Mouse (Mus musculus) lung, adult 2 months (tissue): ENCODE measurements at regions not wholly inside any gene's neighbourhood (a gene's known extent, or its start where the extent isn't known, plus 50 kb on each side); places are given as distances from the start of the nearest gene placed in this dataset.
A peak's percentile ranks its signal among the peaks of the same experiment; 100 is the strongest.

Source experiments
- DNase-seq: peaks from one replicate; pipeline ENCODE4 v3.0.0; 2022
- H3K4me1 ChIP-seq: fragments of 200-500 bp; 2 replicates; pipeline ENCODE4 v1.6.1; 2011; ENCODE audit warnings: low read length; ENCODE audit not compliant: control insufficient read depth, insufficient read depth
- H3K4me3 ChIP-seq: fragments of 200-500 bp; replicated peaks from 2 replicates; pipeline ENCODE3; 2011; ENCODE audit warnings: low read depth, mild to moderate bottlenecking, control low read depth, low read length; ENCODE audit errors: extremely low read depth
- CTCF ChIP-seq: fragments of 200-500 bp; IDR thresholded peaks from 2 replicates; pipeline ENCODE4 v1.5.1; 2011; ENCODE audit warnings: mild to moderate bottlenecking, low read length, control low read depth; ENCODE audit not compliant: insufficient read depth
- POLR2A ChIP-seq: fragments of 200-500 bp; IDR thresholded peaks from 2 replicates; pipeline ENCODE4 v1.6.1; 2011; ENCODE audit warnings: low read depth, mild to moderate bottlenecking, control low read depth, low read length, borderline replicate concordance; ENCODE audit errors: extremely low read depth
- WGBS: fragments of 180-500 bp; shearing (Covaris S2); methylation state at CpG from one replicate; pipeline ENCODE4 v1.1.7; 2018; 5-methylcytosine and 5-hydroxymethylcytosine counted together

DNA sequence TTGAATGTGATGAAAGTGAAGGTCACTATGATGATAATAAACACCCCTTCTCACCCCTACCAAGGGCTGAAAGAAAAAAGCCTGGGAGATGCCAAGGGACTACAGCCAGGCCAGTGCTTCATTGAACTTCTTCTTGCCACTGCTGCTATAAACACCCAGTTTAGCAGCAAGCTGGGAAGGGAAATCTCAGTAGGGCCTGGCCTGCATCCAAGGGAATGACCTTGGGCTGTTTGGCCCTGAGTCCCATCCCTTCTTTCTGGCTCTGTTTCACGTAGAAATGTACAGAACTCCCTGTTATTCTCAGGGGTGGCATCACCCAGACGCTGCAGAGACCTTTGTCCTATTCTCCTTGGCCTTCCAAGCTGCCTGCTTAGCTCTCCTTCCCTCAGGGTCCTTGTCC lies 450.0 kb upstream of the Tle4 start:
- Histone ChIP-seq H3K4me1 (no peaks in the 10 kb centered on the region), H3K4me3 (no peak overlapping the region)
- no peak for DNase-seq
- TF ChIP-seq CTCF = no peak
- no peak for TF ChIP-seq POLR2A
- WGBS = 55% methylated on average over 2 of the region's 2 CpGs

DNA sequence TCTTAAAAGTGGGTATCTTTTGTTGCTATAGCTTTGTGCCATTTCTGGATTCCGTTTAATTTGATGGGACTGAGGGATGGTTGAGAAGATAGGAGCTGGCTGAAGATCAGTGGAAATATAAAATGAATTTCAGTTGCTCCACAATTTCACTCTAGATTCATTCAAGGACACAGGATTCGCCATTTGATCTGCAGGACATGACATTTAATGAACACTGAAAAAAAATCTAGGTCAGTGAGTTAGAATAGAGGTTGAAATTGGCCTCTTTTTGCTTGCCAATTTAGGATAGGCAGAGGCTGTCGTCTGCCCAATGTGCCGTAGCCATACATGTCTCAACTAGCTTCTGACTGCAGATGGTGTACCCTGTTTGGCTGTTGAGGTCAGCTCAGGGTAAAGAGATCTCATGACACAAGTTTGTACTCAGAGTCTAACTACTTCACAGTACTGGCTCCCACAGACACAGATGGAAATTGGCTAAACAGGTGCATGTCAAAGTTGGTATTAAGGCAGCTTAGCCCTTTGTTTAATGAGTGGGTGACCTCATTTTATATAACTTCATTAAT lies 449.5 kb upstream of the Tle4 start:
- 87% methylated on average over 4 of the region's 4 CpGs for whole genome bisulfite sequencing
- TF ChIP-seq CTCF (no peak), POLR2A (no peak)
- no peak overlapping the region for H3K4me3 ChIP-seq
- no peak for DNase-seq
- no peaks in the 10 kb centered on the region for H3K4me1 ChIP-seq

DNA sequence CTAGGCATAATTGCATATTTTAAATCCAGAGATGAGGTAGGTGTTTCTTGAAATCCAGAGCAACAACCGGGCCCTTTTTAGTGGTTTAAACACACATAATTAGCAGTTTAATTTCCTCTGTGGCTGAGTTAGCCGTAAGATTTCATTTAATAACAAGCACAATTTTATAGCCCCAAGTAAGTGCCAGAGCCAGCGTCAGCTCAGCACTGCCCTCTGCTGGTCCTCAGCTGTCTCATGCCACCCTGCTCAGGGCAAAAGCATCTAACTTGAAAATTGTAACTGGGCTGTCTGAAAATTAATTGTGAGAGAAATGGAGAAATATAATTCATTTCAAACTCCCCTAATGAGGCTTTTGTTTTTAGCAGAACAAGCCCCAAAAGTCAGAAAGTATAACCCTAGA lies 437.7 kb upstream of the Tle4 start:
- H3K4me1 ChIP-seq = no peaks in the 10 kb centered on the region
- DNase-seq = peak; percentile 46
- TF ChIP-seq POLR2A (no peak), CTCF (peak; percentile 96)
- no peak overlapping the region for H3K4me3 ChIP-seq
- WGBS = 10% methylated on average over 3 of the region's 3 CpGs

DNA sequence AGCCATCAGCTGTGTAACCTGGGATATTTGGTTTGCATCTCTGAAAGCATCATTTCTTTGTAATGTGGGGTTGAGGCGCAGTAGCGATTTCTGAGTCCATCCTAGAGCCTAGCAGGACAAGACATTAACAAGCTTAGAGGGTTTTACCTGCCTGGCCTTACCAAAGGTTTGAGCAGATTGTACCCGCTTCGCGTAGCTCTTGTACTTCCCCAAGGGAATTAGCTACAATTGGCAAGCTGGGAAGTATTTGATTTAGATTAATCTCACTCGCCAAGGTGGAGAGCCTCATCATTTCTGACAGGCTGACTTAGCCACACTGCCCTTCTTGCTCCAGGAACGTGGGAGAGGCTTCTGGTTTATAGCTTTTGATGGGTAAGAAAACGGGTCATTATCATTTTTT lies 436.1 kb upstream of the Tle4 start:
- WGBS = 73% methylated on average over 8 of the region's 8 CpGs
- DNase-seq = no peak
- H3K4me3 ChIP-seq = no peak overlapping the region
- no peak for TF ChIP-seq CTCF
- TF ChIP-seq POLR2A = no peak
- H3K4me1 ChIP-seq = no peaks in the 10 kb centered on the region

DNA sequence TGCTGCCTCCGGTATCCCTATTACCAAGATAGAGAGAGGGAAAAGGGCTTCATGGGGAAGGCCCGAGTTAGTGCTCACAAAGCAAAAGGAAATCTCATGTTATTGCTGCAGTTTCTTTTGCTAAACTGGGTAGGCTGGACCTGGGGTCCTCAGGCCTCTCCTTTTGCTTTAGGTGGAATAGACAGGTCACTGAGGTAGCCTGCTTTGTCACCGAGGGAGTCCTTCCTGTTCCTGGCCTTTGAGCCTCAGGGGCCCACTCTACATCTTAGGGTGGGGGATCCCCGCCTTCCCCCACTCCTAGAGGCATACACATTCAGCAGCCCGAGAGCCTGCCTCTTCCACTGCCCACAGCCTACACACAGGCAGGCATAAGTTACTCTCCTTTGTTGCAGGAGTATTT lies 435.5 kb upstream of the Tle4 start:
- no peak for DNase-seq
- Histone ChIP-seq H3K4me3 (no peak overlapping the region), H3K4me1 (no peaks in the 10 kb centered on the region)
- TF ChIP-seq CTCF = no peak
- no peak for TF ChIP-seq POLR2A
- WGBS = 79% methylated on average over 5 of the region's 5 CpGs

DNA sequence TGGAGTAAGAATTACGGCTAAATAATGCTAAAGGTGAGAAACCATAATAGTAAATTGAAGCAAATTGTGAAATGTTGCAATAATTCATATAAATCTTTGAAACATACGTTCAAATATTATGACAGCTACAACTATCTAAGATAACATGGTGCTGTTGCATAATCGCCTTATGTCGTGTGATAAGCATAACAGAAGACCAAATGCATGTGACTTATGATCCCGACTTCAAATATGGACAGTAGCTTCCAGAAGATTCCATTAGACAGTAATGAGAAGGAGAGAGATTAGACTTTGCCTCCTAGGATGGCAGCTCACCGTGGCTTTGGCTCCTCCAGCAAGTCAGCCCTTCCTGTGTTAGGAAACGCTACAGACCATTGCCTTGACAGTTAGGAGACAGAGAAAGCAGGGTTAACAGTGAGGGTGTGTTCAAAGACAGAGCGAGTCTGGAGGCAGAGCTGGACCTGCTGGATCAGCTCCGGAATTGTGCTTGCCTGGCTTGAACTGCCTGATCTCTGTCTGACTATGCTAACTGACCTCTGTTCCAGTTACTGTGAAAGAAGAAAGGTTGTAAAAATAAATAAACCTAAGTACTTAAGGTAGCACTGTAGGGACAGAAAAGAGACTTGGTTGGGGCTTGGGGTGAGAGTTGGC lies 434.6 kb upstream of the Tle4 start:
- H3K4me1 ChIP-seq = no peaks in the 10 kb centered on the region
- no peak overlapping the region for H3K4me3 ChIP-seq
- TF ChIP-seq CTCF = no peak
- no peak for TF ChIP-seq POLR2A
- DNase-seq = no peak
- WGBS = 69% methylated on average over 9 of the region's 9 CpGs

DNA sequence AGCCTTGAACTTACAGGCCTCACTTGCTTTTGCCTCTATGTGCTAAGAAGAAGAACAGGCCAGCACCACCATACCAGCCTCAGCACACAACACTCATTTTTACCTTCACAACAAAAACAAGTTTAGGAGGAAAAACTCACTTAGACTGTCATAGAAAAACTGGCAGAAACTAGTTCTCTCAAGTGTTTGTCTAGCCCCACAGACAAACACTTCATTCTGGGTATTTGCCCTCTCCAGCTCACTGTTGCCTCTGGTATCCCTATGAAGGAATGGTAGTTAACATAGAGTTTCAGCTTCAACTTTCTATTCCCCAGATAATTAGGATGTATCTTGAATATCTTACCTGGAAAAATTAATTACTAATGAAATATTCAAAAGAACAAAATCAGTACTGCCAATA lies 433.6 kb upstream of the Tle4 start:
- TF ChIP-seq CTCF = no peak
- no peak for TF ChIP-seq POLR2A
- DNase-seq = no peak
- no peaks in the 10 kb centered on the region for H3K4me1 ChIP-seq
- H3K4me3 ChIP-seq = no peak overlapping the region

DNA sequence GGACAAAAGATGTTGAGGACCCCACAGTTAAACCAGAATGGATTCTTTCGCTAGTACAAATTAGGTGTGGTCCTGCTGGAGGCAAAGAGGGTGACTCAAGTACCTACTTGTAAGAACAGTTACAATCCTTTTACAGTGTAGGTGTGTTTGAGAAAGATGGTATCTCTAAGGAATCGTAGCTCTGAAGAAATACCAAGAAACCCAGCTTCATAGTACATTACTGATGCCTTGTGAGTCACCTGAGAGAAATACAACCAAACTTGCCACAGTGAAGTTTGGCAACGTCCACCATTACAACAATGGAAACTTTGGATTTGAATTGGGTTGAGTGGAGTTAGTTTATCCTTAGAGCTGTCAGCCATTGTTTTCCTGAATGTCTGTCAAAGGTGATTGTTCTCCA lies 405.7 kb upstream of the Tle4 start:
- WGBS = 51% methylated on average over 3 of the region's 3 CpGs
- Histone ChIP-seq H3K4me1 (no peaks in the 10 kb centered on the region), H3K4me3 (no peak overlapping the region)
- DNase-seq = no peak
- TF ChIP-seq CTCF = no peak
- TF ChIP-seq POLR2A = no peak

DNA sequence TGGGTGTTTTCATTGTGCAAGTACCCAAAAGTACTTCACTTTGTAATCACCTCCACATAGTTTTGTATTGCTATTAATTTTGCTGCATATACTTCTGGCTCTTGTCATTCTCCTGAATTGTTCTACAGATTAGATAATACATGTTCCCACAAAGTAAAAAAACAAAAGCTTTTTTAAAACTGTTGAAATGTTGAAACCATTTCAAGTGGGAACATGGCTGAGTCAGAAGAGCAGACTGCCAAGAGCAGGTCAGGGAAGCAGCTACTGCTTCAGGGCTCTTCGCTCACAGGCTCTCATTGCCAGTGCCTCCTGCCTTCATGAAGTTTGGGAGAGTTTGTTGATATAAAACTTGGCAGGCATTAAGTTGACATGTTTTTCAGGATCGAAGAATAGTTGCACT lies 395.5 kb upstream of the Tle4 start:
- TF ChIP-seq POLR2A (no peak), CTCF (no peak)
- WGBS = 48% methylated on average over 2 of the region's 2 CpGs
- no peak overlapping the region for H3K4me3 ChIP-seq
- DNase-seq = no peak
- H3K4me1 ChIP-seq = no peaks in the 10 kb centered on the region; the same call in 1 of the 2 replicates

DNA sequence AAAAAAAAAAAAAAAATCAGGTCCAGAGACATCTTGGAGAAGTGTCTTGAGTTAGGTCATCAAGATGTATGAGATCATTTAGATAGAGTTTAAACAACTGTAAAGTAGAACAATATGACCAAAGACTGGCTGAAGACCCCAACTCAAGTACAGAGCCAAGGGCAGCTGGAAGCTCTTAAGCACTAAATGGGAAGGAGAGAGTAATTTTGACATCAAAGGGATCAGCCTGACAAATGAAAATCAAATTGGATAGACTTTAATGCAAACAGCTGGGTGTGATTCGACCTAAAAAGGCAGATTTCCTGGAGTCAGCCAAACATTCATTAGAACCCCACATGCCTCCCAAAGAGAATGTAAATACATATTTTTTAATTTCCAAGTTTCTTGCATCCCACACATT lies 372.3 kb upstream of the Tle4 start:
- no peaks in the 10 kb centered on the region for H3K4me1 ChIP-seq
- no peak for DNase-seq
- TF ChIP-seq CTCF (no peak), POLR2A (no peak)
- 35% methylated on average over 1 of the region's 1 CpGs for WGBS
- H3K4me3 ChIP-seq = no peak overlapping the region

DNA sequence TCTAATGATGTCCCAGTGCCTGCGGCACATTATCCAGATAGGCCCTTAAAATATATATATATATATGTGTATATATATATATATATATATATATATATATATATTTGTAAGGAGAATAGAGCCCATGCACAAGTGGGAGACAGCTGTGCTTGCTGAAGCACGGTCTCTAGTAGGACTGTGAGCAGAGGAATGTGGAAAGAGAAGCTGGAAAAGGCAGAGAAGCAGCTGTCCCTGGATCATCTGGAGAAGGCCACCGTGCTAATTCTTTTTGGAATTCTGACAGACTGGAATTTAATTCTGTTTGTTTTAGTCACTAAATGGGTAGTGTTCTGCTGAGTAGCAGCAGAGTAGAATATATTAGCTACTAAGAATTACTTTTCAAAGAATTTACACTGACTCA lies 370.4 kb upstream of the Tle4 start:
- 70% methylated on average over 3 of the region's 3 CpGs for WGBS
- DNase-seq = no peak
- no peak for TF ChIP-seq CTCF
- no peak overlapping the region for H3K4me3 ChIP-seq
- H3K4me1 ChIP-seq = no peaks in the 10 kb centered on the region
